Mouse (Mus musculus) stomach, postnatal 0 days (tissue): Measurements from ENCODE around the gene Tnnt2. TPM values are rescaled to one million over a fixed set of nuclear protein-coding genes. Genes with fewer than 3 reads are reported as not detected.

Experiments used
- ATAC-seq: fragments of 200-750 bp; cut with Nextera tagmentation; 2 replicates; pipeline ENCODE4 v1.8.0; 2017; ENCODE audit not compliant: low FRiP score, low TSS enrichment
- DNase-seq: peaks from one replicate; pipeline ENCODE4 v3.0.0-alpha.2; 2016; ENCODE audit warnings: low spot score
- H3K27ac ChIP-seq: fragments of 300-500 bp; sonication (generic); replicated peaks from 2 replicates; pipeline ENCODE4 v1.5.1; 2014; ENCODE audit warnings: mild to moderate bottlenecking, control low read depth
- H3K27me3 ChIP-seq: fragments of 300-500 bp; sonication (generic); 2 replicates; pipeline ENCODE4 v1.6.1; 2014; ENCODE audit warnings: low read length; ENCODE audit not compliant: control insufficient read depth, insufficient read depth
- H3K36me3 ChIP-seq: fragments of 300-500 bp; sonication (generic); 2 replicates; pipeline ENCODE4 v1.6.1; 2014; ENCODE audit warnings: low read length, mixed read lengths; ENCODE audit not compliant: control insufficient read depth, insufficient read depth
- H3K4me1 ChIP-seq: fragments of 300-500 bp; sonication (generic); replicated peaks from 2 replicates; pipeline ENCODE4 v1.6.1; 2014; ENCODE audit warnings: antibody characterized with exemption; ENCODE audit not compliant: control insufficient read depth, insufficient read depth
- H3K4me2 ChIP-seq: fragments of 300-500 bp; sonication (generic); replicated peaks from 2 replicates; pipeline ENCODE4 v1.6.1; 2014; ENCODE audit warnings: low read depth, mild to moderate bottlenecking, control low read depth, moderate library complexity
- H3K4me3 ChIP-seq: fragments of 300-500 bp; sonication (generic); 2 replicates; pipeline ENCODE4 v1.5.1; 2014; ENCODE audit warnings: low read depth, low read length, control low read depth
- H3K9ac ChIP-seq: fragments of 300-500 bp; sonication (generic); 2 replicates; pipeline ENCODE4 v1.6.1; 2014; ENCODE audit warnings: mild to moderate bottlenecking, low read length, control low read depth, mixed read lengths
- H3K9me3 ChIP-seq: fragments of 300-500 bp; sonication (generic); 2 replicates; pipeline ENCODE4 v1.6.1; 2016; ENCODE audit warnings: low read length; ENCODE audit not compliant: control insufficient read depth
- CTCF ChIP-seq: IDR thresholded peaks from 2 replicates; pipeline ENCODE4 v1.5.1; 2016; ENCODE audit warnings: antibody characterized with exemption, low read depth, mild to moderate bottlenecking, moderate library complexity
- EP300 ChIP-seq: optimal IDR thresholded peaks from 2 replicates; pipeline ENCODE3; 2016; ENCODE audit warnings: antibody characterized with exemption
- WGBS: fragments of 180-500 bp; shearing (Covaris S2); extraction: QIAGEN DNeasy Blood & Tissue Kit; methylation state at CpG from one replicate; pipeline ENCODE4 v1.1.7; 2014; 5-methylcytosine and 5-hydroxymethylcytosine counted together
- polyA plus RNA-seq: library from polyadenylated mRNA; unstranded; fragments of >200 nt; fragmentation: Nextera tagmentation; extraction: Ambion mirVana; gene quantifications from 2 replicates; pipeline ENCODE4 v1.2.1, GENCODE M21; 2015

The Tnnt2 gene
- polyA plus RNA-seq, 1 experiment from 2014 or later = 36.4 TPM

GRCm38 (mm10) chr1:135847611-135848351 is 11.6 kb downstream of the Tnnt2 start:
- no peak for DNase-seq
- Histone ChIP-seq H3K36me3 (no peaks in the 10 kb centered on the region), H3K4me1 (0 out of 2 replicates have a peak, but pooled peaks cover 6% of the 10 kb centered on the region), H3K27ac (peak overlapping the region; percentile 35; the same call in 1 of the 2 replicates), H3K9me3 (no peaks in the 10 kb centered on the region), H3K27me3 (no peaks in the 10 kb centered on the region), H3K9ac (no peak overlapping the region), H3K4me3 (no peak overlapping the region), H3K4me2 (no peak overlapping the region)
- no peak for ATAC-seq
- WGBS = 73% methylated on average over 17 of the region's 17 CpGs
- TF ChIP-seq CTCF (no peak), EP300 (no peak)

DNA sequence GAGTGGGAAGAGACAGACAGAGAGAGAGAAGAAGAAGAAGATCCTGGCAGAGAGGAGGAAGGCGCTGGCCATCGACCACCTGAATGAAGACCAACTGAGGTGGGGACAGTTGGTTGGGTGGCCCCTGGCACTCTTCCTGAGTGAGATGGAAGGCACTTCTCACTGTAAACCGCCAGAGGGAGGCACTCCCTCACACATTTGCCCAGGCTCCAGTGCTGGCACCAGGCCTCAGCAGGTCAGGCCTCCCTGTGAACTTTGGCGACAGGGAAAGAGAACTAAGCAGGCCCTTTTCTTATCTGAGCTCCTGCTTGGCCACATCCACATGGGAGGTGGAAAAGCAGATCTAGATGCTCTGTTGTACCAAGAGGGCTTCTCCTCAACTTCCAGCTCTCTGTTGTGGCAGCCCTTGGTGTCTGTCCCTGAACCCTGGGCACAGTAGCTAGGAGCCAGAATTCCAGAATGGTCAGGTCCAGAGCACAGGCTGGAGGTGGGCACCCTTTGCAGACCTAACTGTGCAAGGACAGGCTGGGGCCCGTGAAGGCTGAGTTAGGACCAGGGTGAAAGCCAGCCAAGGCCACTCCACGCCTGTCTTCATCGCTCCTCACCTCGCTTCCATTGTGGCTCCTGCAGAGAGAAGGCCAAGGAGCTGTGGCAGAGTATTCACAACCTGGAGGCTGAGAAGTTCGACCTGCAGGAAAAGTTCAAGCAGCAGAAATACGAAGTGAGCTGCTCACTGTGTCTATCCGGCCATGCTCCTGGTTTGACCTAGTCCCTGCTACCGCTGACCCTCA is 14.8 kb downstream of the Tnnt2 start:
- WGBS = 69% methylated on average over 12 of the region's 12 CpGs
- DNase-seq (peak; percentile 77), ATAC-seq (peak; percentile 35)
- no peak overlapping the region for H3K4me2 ChIP-seq
- no peak overlapping the region for H3K27ac ChIP-seq
- H3K27me3 ChIP-seq = no peaks in the 10 kb centered on the region
- no peaks in the 10 kb centered on the region for H3K36me3 ChIP-seq
- TF ChIP-seq CTCF (peak; percentile 80), EP300 (no peak)
- H3K4me3 ChIP-seq = no peak overlapping the region
- no peaks in the 10 kb centered on the region for H3K9me3 ChIP-seq
- 0 out of 2 replicates have a peak, but pooled peaks cover 6% of the 10 kb centered on the region for H3K4me1 ChIP-seq
- no peak overlapping the region for H3K9ac ChIP-seq

DNA sequence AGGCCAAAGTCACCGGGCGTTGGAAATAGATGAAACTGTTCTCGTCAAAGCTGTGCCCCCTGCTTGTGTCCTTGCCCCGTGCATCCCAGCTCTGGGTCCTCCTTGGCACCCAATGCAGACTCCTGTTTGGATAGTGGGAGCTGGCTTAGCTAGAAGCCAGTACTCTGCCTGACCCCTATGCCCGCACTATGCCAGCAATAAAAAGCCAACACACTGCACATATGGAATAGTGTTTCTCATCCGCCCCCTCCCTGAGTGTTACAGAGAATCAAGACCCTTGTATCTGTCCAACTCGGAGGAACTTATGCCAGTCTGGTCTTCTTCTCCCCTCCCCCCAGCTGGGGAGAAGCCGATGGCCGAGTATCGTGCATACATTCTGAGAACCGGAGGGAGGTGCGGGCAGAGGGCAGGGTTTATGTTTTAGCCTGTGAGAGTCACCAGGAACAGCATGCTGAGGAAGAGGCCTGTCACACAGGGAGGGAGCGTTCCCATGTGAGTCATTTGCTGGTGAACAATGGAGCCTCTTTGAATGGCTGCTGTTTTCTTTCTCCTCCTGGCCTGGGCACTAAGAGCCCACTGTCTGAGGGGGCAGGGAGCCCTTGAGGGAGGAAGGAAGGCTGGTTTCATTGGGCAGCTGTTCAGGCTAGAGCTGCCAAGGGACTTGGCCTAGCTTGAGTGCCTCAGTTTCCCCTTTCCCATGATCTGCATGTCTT is 16.0 kb downstream of the Tnnt2 start:
- no peaks in the 10 kb centered on the region for H3K9me3 ChIP-seq
- no peak overlapping the region for H3K4me2 ChIP-seq
- DNase-seq = peak; percentile 62
- no peaks in the 10 kb centered on the region for H3K27me3 ChIP-seq
- H3K4me1 ChIP-seq = 0 out of 2 replicates have a peak, but pooled peaks cover 6% of the 10 kb centered on the region
- H3K9ac ChIP-seq = no peak overlapping the region
- WGBS = 51% methylated on average over 13 of the region's 13 CpGs
- no peak for TF ChIP-seq CTCF
- TF ChIP-seq EP300 = no peak
- peak; percentile 68 for ATAC-seq
- H3K27ac ChIP-seq = peak overlapping the region; percentile 61
- no peaks in the 10 kb centered on the region for H3K36me3 ChIP-seq
- H3K4me3 ChIP-seq = no peak overlapping the region

DNA sequence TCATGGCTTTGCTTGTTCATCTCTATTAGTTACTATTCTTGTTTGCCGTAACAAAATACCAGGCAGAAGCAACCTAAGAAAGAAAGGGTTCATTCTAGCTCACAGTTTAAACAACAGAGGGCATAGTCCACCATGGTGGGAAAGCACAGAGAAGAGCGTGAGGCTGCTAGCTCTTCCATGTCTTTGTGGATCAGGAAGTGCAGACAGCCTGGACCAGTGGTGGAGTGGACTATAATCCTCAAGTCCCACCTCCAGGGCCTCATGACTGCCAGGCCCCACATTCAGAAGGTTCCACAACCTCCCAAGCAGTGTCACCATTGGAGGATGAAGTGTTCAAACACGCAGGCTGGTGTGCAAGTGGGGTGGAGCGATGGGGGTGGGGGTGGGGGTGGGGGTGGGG is 17.0 kb downstream of the Tnnt2 start:
- no peaks in the 10 kb centered on the region for H3K36me3 ChIP-seq
- 75% methylated on average over 4 of the region's 4 CpGs for WGBS
- ATAC-seq (peak; percentile 24; the same call in 1 of the 2 replicates), DNase-seq (no peak)
- H3K4me3 ChIP-seq = no peak overlapping the region
- 0 out of 2 replicates have a peak, but pooled peaks cover 6% of the 10 kb centered on the region for H3K4me1 ChIP-seq
- TF ChIP-seq EP300 (no peak), CTCF (no peak)
- H3K27me3 ChIP-seq = no peaks in the 10 kb centered on the region
- H3K9ac ChIP-seq = no peak overlapping the region
- no peaks in the 10 kb centered on the region for H3K9me3 ChIP-seq
- H3K4me2 ChIP-seq = no peak overlapping the region
- peak overlapping the region; percentile 61; the same call in 1 of the 2 replicates for H3K27ac ChIP-seq

- H3K9ac ChIP-seq = no peak overlapping the region
- H3K27ac ChIP-seq = no peak overlapping the region
- H3K27me3 ChIP-seq = no peaks in the 10 kb centered on the region
- DNase-seq (no peak), ATAC-seq (no peak)
- no peak overlapping the region for H3K4me3 ChIP-seq
- no peaks in the 10 kb centered on the region for H3K9me3 ChIP-seq
- no peak for TF ChIP-seq EP300
- no peak for TF ChIP-seq CTCF
- H3K36me3 ChIP-seq = no peaks in the 10 kb centered on the region
- H3K4me2 ChIP-seq = no peak overlapping the region
- 0 out of 2 replicates have a peak, but pooled peaks cover 6% of the 10 kb centered on the region for H3K4me1 ChIP-seq
- WGBS = 87% methylated on average over 6 of the region's 6 CpGs
Measured at GRCm38 (mm10) chr1:135854591-135855343, 18.6 kb downstream of the Tnnt2 start.
